Mouse (Mus musculus) myocyte (in vitro differentiated cells): ENCODE measurements around the gene Stpg3.

Source experiments
- CEBPB ChIP-seq: IDR thresholded peaks from 2 replicates; pipeline ENCODE4 v1.6.1; 2011; ENCODE audit warnings: mild to moderate bottlenecking, moderate library complexity; ENCODE audit not compliant: poor library complexity, insufficient read depth, severe bottlenecking
- E2F4 ChIP-seq: IDR thresholded peaks from one replicate; pipeline ENCODE4 v1.6.1; 2011; ENCODE audit warnings: mild to moderate bottlenecking, control low read depth, moderate library complexity; ENCODE audit not compliant: insufficient read depth
- MAX ChIP-seq: IDR thresholded peaks from one replicate; pipeline ENCODE4 v1.6.1; 2011; ENCODE audit warnings: low read depth, mild to moderate bottlenecking, control low read depth
- MYOD1 ChIP-seq, 3 experiments: IDR thresholded peaks; one replicate each; pipeline ENCODE4 v1.6.1; 2011; ENCODE audit warnings: control low read depth in 2 of 3, low read depth in 2 of 3, mild to moderate bottlenecking in 2 of 3, moderate library complexity in 1 of 3; ENCODE audit not compliant: insufficient read length in 2 of 3, control insufficient read depth in 1 of 3
- MYOG ChIP-seq, 3 experiments: IDR thresholded peaks; one replicate each; pipeline ENCODE4 v1.6.1; 2011; ENCODE audit warnings: control low read depth in 2 of 3, low read depth in 2 of 3, mild to moderate bottlenecking in 2 of 3; ENCODE audit not compliant: insufficient read length in 2 of 3, control insufficient read depth in 1 of 3, insufficient read depth in 1 of 3
- POLR2A ChIP-seq: IDR thresholded peaks from one replicate; pipeline ENCODE4 v1.6.1; 2011; ENCODE audit warnings: low read depth, mild to moderate bottlenecking, control low read depth, moderate library complexity; ENCODE audit not compliant: insufficient read length
- POLR2AphosphoS2 ChIP-seq: IDR thresholded peaks from one replicate; pipeline ENCODE4 v1.6.1; 2011; ENCODE audit warnings: low read depth, control low read depth; ENCODE audit not compliant: insufficient read length
- REST ChIP-seq: IDR thresholded peaks from one replicate; pipeline ENCODE4 v1.6.1; 2011; ENCODE audit warnings: mild to moderate bottlenecking, control low read depth, moderate library complexity; ENCODE audit not compliant: insufficient read depth, insufficient read length
- TCF12 ChIP-seq: IDR thresholded peaks from one replicate; pipeline ENCODE4 v1.6.1; 2011; ENCODE audit warnings: mild to moderate bottlenecking, control low read depth; ENCODE audit not compliant: poor library complexity, insufficient read depth, severe bottlenecking
- USF1 ChIP-seq: IDR thresholded peaks from one replicate; pipeline ENCODE4 v1.6.1; 2011; ENCODE audit warnings: low read depth, mild to moderate bottlenecking, control low read depth, moderate library complexity

DNA sequence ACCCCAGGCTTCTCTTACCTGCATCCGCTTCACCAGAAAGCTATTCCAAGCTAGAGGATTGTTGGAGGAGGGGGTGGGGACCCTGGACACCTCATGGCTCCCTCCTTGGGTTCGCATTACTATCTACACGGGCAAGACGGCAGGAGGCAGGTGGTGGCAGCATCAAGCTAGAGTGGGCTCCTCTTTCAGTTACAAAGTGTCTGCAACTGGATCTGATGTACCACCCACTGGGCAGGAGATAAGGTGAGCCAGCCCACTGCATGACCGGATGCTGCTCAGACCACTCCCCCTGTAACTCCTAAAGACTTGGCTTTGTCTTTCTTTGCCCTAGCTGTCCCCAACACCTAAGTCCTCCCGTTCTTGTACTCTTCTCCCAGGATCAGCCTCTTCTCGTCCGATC, 22.2 kb upstream of the Stpg3 start, which contains the start of gene Rnf224:
- no peak for TF ChIP-seq POLR2A
- no peak for TF ChIP-seq USF1
- no peak for TF ChIP-seq TCF12
- TF ChIP-seq POLR2AphosphoS2, result no peak
- TF ChIP-seq CEBPB, result no peak
- no peak for TF ChIP-seq REST
- no peak for TF ChIP-seq MAX
- no peak for TF ChIP-seq MYOG (IDR thresholded peaks at IDR 0.05; ENCODE audit: control insufficient read depth in 1 of 3, insufficient read depth in 1 of 3, insufficient read length in 2 of 3, low read depth in 2 of 3)
- TF ChIP-seq E2F4, result no peak
- TF ChIP-seq MYOD1 (IDR thresholded peaks at IDR 0.05; ENCODE audit: control insufficient read depth in 1 of 3, insufficient read length in 2 of 3, low read depth in 2 of 3), result no peak
